Mouse (Mus musculus): ENCODE results near the gene Msmo1. TPM values are rescaled to one million over a fixed set of nuclear protein-coding genes. Genes with fewer than 3 reads are reported as not detected.
A peak's percentile ranks its signal among the peaks of the same experiment; 100 is the strongest.

Msmo1 gene
- 26.9 and 48.0 TPM in 2 replicates for polyA plus RNA-seq (2012; ENCODE audit: insufficient read depth, insufficient read length, missing spikeins)

DNA sequence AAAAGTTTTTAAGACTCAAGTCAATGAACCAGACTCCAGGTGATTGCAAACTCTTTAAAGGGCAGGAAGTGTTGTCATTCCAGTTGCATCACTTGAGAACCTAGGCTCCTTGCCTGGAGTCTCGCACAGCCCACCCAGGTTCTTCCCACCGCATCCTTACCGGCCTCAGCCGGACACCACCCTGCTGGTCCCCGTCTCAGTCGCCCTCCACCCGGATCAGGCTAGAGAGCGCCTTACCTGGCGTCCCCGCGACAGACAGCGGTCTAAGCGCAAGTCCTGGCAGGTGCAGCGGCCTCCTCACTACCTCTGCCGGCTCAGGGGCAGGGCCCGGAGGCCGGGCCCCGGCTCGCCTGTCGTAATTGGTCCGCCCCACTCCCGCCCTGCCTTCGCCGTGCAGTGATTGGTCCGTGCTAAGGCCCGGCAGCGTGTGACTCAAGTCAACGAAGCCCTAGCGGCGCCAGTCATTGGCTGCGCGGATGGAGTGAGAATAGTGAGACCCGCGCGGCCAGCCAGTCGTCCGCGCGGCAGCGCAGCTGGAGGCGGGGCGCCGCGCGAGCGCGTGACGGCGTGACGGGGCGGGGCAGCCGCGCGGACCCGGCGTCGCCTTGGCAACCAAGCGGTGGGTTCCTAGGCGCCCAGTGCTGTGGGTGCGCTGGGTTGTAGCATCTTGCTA, at the start of gene Msmo1:
Msmo1 (minus strand) TSS at position 522 of the 673 bp plus-strand sequence.
- no peak within 1 kb of the TSS for H3K27ac ChIP-seq (replicated peaks; ENCODE audit: low read depth, low read length)
- peaks cover 8% of the 10 kb centered on the region; the same call in 1 of the 2 replicates for H3K4me1 ChIP-seq (ENCODE audit: control insufficient read depth, insufficient read depth, insufficient read length, low read length)
- H3K4me3 ChIP-seq (ENCODE audit: insufficient read depth, low read depth, low read length) = peak within 1 kb of the TSS; percentile 79

DNA sequence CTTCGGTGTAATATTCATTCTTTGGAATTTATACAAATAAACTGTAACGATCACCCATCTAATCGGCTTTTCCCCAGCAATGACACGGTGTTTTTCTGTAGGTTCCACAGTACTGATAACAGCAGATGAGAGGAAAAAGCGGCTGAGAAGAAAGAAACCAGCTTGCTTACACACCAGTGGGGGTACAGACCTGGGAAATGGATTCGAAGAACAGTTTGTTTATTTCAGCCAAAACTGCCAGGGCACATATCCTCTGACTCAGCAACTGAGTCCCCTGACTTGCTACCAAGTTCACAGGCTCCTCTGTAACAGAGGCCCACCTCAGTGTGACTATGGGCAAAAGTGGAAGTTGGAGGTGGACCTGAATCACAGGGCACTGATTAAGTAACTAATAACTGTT, 48.4 kb upstream of the Msmo1 start:
- H3K27ac ChIP-seq (replicated peaks; ENCODE audit: low read depth, low read length) = no peak overlapping the region
- H3K4me1 ChIP-seq (ENCODE audit: control insufficient read depth, insufficient read depth, insufficient read length, low read length) = 0 out of 2 replicates have a peak, but pooled peaks cover 3% of the 10 kb centered on the region
- no peak overlapping the region for H3K4me3 ChIP-seq (ENCODE audit: insufficient read depth, low read depth, low read length)

DNA sequence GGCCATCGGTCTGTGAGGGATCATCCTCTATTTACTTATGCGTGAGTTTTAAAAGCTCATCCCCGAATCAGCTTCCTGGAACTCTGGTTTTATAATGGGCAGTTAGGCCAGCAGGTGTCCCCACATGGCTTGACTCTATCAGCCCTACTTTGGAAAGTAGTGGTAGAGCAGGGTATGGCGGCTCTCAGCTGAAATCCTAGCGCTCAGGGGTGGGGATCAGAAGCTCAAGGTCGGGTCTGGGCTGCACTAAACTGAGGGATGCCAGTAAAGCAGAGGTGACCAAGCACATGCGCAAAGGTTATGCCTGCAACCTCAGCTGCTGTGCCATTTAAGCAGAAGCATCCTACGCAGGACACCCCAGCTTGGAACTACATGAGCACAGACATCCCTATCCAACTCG, 44.3 kb upstream of the Msmo1 start:
- H3K27ac ChIP-seq (replicated peaks; ENCODE audit: low read depth, low read length) = no peak overlapping the region
- no peaks in the 10 kb centered on the region for H3K4me1 ChIP-seq (ENCODE audit: control insufficient read depth, insufficient read depth, insufficient read length, low read length)
- H3K4me3 ChIP-seq (ENCODE audit: insufficient read depth, low read depth, low read length) = no peak overlapping the region

DNA sequence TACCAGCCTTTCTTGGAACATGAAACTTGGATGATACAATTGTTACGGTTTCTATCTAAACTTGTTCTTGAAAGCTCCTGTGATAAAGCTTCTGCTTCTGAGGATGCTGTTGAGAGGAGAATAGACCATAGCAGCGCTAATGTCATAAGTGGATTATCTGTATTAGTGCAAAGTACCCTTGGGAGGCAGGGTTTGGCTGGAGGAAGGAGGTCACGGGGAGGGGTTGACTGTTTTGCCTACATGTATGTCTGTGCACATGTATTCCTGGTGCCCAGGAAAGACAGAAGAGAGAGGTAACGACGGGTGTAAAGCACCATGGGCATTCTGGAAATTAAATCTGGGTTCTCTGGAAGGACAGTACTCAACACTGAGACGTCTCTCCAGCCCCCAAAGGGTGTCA, 40.5 kb upstream of the Msmo1 start:
- Histone ChIP-seq H3K4me1 (ENCODE audit: control insufficient read depth, insufficient read depth, insufficient read length, low read length) (no peaks in the 10 kb centered on the region), H3K4me3 (ENCODE audit: insufficient read depth, low read depth, low read length) (no peak overlapping the region), H3K27ac (replicated peaks; ENCODE audit: low read depth, low read length) (no peak overlapping the region)

DNA sequence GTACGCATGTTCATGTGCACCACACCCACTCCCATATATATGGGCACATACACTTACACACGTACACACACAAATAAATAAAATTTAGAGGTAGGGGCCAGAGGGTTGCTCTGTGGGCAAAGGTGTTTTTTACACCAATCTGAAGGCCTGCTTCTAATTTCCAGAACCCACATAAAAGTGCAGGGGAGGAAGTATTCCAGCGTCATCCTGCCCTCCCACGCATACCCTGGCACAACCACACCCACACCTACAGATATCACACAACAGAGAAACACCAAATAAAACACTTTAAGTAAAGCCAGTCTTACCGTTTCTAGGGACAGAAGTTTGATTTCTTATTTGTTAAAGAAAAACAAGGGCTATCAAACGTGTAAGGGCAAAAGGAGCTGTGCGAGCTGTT, 37.2 kb upstream of the Msmo1 start:
- H3K27ac ChIP-seq (replicated peaks; ENCODE audit: low read depth, low read length) = no peak overlapping the region
- no peak overlapping the region for H3K4me3 ChIP-seq (ENCODE audit: insufficient read depth, low read depth, low read length)
- H3K4me1 ChIP-seq (ENCODE audit: control insufficient read depth, insufficient read depth, insufficient read length, low read length) = peaks cover 9% of the 10 kb centered on the region; the same call in 1 of the 2 replicates

DNA sequence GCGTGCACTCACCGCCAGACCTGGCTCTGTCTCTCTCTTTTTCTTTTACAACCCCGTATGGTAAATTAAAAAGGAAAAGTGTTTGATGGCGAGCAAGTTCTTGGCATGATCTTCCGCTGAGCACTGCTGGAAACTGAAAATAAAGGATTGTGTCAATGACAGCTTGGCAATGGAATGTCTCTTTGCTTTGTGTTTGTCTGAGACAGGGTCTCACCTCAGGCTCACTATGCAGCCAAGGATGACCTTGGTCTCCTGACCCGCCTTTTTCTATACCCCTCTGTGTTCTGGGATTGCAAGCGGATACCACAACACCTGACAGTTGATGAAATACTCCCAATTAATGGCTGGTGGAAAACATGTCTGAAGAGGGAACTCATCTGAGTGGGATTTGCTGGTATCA, 36.0 kb upstream of the Msmo1 start:
- peaks cover 10% of the 10 kb centered on the region; the same call in 1 of the 2 replicates for H3K4me1 ChIP-seq (ENCODE audit: control insufficient read depth, insufficient read depth, insufficient read length, low read length)
- no peak overlapping the region; the same call in 1 of the 2 replicates for H3K27ac ChIP-seq (replicated peaks; ENCODE audit: low read depth, low read length)
- no peak overlapping the region for H3K4me3 ChIP-seq (ENCODE audit: insufficient read depth, low read depth, low read length)

DNA sequence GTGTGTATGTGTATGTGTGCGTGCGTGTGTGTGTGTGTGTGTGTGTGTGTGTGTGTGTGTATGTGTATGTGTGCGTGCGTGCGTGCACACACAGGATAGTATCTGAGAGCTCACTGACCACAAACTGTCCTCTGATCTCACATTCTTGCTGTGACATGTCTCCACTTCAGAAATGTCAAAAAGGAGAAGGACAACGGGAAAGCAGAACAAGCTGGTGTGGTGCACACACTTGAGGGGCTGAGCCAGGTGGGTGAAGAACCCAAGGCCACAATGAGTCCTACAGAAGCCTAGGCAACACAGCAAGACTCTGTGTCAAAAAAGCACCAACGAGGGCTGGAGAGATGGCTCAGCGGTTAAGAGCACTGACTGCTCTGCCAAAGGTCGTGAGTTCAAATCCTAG, 35.1 kb upstream of the Msmo1 start:
- H3K4me1 ChIP-seq (ENCODE audit: control insufficient read depth, insufficient read depth, insufficient read length, low read length) = peaks cover 13% of the 10 kb centered on the region; the same call in 1 of the 2 replicates
- H3K27ac ChIP-seq (replicated peaks; ENCODE audit: low read depth, low read length) = no peak overlapping the region
- H3K4me3 ChIP-seq (ENCODE audit: insufficient read depth, low read depth, low read length) = no peak overlapping the region

DNA sequence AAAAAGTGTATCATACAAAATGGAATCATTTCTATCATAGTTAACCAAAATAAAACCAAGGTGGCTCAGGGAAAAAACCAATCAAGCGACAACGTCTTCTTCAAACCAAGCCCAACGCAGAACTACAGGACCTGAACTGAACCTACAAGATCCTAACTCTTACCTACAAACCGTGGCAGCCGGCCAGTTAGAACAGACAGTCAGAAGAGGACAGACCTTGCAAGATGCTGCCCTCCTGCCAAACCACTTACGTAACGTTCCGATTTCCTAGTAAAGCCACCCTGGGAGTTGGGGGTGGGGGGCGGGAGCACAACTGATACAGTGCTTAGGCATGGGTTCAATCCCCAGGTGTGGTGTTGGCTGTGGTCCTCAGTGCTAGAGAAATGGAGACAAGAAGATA, 33.5 kb upstream of the Msmo1 start:
- Histone ChIP-seq H3K27ac (replicated peaks; ENCODE audit: low read depth, low read length) (peak overlapping the region; percentile 69; the same call in 1 of the 2 replicates), H3K4me1 (ENCODE audit: control insufficient read depth, insufficient read depth, insufficient read length, low read length) (peaks cover 13% of the 10 kb centered on the region; the same call in 1 of the 2 replicates), H3K4me3 (ENCODE audit: insufficient read depth, low read depth, low read length) (no peak overlapping the region)

DNA sequence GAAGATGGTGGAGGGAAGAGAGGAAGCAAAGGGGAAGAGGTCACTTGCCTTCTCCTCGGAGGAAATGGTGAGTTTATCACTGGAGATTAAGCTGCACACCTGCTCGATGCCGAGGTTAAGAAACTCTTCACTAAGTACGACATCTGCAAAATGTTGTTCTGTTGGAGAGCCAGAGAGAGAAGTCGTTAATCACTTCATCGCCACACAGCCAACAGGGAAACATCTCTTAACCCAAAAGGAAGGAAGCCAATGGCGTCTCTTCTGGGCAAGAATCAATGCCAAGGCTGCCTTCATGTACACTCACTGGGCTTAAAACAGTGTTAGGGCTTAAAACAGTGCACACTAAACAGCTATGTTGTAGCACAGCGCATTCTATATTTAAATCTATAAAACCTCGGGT, 30.5 kb upstream of the Msmo1 start:
- Histone ChIP-seq H3K4me3 (ENCODE audit: insufficient read depth, low read depth, low read length) (no peak overlapping the region), H3K27ac (replicated peaks; ENCODE audit: low read depth, low read length) (0 out of 2 replicates have a peak overlapping the region, but pooled peaks have one; percentile 45), H3K4me1 (ENCODE audit: control insufficient read depth, insufficient read depth, insufficient read length, low read length) (peaks cover 13% of the 10 kb centered on the region; the same call in 1 of the 2 replicates)

DNA sequence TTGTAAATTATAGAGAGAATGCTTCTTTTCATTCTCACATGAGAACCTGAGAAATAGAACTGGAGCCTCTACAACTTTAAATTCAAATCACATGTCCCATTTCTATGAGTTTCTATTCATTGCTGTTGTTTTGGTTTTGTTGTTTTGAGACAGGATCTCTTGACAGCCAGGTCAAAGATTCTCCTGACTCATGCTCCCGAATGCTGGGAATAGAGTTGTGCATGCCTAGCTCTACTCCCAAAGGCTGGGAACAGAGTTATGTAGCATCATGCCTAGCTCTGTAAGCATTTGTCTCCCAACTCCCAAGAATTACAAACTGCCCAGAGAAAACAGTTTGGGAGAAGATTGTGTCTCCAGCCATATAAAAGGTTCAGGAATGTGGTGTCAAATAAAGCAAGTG, 29.2 kb upstream of the Msmo1 start:
- H3K27ac ChIP-seq (replicated peaks; ENCODE audit: low read depth, low read length) = no peak overlapping the region
- H3K4me1 ChIP-seq (ENCODE audit: control insufficient read depth, insufficient read depth, insufficient read length, low read length) = peaks cover 13% of the 10 kb centered on the region; the same call in 1 of the 2 replicates
- no peak overlapping the region for H3K4me3 ChIP-seq (ENCODE audit: insufficient read depth, low read depth, low read length)

DNA sequence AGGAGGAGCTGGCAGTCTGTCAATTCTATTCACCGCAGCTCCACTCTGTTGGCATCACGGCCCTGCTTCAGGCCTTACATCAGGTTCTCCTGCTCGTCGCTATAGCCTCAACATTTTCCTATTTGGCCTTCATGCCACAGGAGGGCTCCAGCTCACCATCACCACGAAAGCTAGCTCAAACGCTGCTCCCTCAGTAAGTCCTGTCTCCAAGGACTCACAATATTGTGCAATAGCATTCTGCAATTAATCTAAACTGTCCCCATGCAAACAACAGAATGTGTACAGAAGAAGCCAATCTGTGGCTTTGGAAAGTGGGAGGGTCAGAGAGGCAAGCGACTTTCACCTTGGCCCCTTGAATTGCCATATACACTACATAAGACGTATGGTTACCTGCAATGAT, 27.8 kb upstream of the Msmo1 start:
- Histone ChIP-seq H3K4me3 (ENCODE audit: insufficient read depth, low read depth, low read length) (no peak overlapping the region), H3K4me1 (ENCODE audit: control insufficient read depth, insufficient read depth, insufficient read length, low read length) (peaks cover 11% of the 10 kb centered on the region; the same call in 1 of the 2 replicates), H3K27ac (replicated peaks; ENCODE audit: low read depth, low read length) (no peak overlapping the region)

DNA sequence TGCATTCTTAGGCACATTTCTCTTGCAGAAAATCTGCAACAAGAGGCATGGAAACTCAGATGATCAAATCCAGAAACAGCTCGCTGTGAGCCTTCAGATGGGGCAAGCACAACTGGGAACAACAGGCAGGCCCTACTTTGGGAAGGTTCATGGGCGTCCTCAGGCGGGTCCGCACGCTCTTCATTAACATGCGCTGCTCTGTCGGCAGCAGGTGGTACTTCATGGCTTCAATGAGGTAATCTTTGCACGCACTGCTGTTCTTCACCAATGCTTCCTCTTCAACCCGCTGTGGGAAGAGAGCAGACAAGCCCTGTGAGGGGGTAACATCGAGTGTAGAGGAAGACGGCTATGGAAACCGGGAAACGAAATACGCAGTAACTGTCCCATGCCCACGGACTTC, 24.4 kb upstream of the Msmo1 start:
- no peaks in the 10 kb centered on the region for H3K4me1 ChIP-seq (ENCODE audit: control insufficient read depth, insufficient read depth, insufficient read length, low read length)
- no peak overlapping the region for H3K4me3 ChIP-seq (ENCODE audit: insufficient read depth, low read depth, low read length)
- no peak overlapping the region for H3K27ac ChIP-seq (replicated peaks; ENCODE audit: low read depth, low read length)

DNA sequence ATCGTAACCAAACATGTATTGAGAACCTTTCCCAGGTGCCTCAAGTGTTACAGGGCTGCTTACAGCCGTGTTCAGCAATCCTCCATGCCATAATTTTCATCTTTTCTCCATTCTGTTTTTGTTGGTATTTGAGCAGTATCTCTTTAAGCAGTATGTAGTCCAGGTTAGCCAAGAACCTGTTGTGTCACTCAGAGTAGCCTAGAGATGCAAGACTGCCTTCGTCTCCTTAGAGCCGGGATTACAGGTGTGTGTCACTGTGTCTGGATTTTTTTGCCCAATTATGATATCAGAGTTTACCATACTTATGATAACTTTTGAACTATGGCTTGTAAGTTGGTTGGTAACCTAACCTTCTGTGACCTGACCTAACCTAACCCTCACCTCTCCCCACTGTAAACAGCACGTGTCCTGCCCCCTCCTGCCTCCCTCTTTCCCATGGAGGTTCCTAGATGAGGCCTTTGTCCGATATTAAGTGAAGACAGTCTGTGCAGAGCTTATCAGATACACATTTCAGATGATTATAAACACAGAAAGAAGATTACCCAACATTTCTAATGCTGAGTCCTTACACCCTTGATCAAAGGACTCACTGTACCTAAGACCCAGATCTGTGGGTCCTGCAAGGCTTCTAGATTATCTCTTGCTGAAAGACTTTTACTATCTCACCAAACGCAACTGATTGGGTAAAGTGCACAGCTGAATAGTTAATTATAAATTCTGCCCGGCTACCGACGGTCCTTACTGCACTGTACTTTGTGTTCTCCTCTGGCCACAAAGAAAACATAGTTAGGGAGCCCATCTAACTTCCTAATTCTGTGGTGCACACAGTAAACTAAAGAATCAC, 12.8 kb upstream of the Msmo1 start:
- Histone ChIP-seq H3K4me1 (ENCODE audit: control insufficient read depth, insufficient read depth, insufficient read length, low read length) (no peaks in the 10 kb centered on the region), H3K4me3 (ENCODE audit: insufficient read depth, low read depth, low read length) (no peak overlapping the region), H3K27ac (replicated peaks; ENCODE audit: low read depth, low read length) (no peak overlapping the region)

DNA sequence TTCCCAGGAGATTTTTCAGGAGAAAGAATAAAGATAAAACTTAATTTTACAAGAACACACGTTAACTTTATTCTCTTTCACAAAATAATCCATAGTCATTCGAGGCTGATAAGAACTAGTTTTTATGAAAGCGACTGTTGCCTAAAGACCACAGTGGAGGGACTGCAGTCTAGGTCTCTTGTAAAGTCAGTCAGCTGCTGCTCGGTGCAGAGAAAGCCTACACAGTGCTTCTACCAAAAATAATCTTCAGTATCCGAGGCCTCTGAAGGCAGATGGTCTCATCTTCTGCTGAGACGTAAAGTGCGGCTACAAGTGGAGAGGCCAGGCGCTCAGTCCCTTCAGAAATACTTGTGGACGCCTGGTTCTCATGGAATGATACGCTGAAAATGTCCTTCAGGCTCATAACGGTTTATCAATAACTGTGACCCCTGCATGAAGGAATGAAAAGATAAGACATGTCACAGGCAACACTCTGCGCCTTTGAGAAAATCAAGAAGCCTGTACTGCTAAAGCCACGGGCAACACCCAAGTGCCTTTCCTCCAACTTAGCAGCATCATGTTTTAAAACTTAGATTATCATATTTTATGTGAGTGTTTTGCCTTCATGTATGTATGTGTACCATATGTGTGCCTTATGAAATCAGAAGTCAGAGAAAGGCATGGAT, 7.1 kb upstream of the Msmo1 start:
- no peak overlapping the region for H3K4me3 ChIP-seq (ENCODE audit: insufficient read depth, low read depth, low read length)
- peaks cover 4% of the 10 kb centered on the region; the same call in 1 of the 2 replicates for H3K4me1 ChIP-seq (ENCODE audit: control insufficient read depth, insufficient read depth, insufficient read length, low read length)
- no peak overlapping the region for H3K27ac ChIP-seq (replicated peaks; ENCODE audit: low read depth, low read length)

DNA sequence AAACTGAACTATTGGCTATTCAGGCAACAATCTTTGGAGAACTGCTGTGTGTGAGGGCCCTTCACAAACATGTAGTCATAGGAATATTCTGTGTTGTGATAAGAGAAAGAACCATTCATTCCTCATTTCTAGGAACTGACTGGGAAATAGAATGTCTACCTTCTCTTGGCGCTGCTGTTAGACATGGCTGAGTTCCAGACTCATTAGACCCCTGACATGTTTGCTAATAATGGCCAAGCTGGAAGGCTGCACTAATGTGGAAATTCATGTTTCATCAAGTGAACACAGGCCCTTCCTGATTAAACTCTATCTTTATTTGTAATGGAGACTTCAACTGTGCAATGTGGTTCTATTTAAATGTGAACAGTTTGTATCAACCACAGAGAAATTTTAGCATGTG, 5.3 kb upstream of the Msmo1 start:
- H3K27ac ChIP-seq (replicated peaks; ENCODE audit: low read depth, low read length) = no peak overlapping the region
- H3K4me1 ChIP-seq (ENCODE audit: control insufficient read depth, insufficient read depth, insufficient read length, low read length) = peaks cover 4% of the 10 kb centered on the region; the same call in 1 of the 2 replicates
- no peak overlapping the region for H3K4me3 ChIP-seq (ENCODE audit: insufficient read depth, low read depth, low read length)
